ENCODE assay signal across 9 mouse cellular contexts in genomic region chr7:84152374-84152773, GRCm38 (mm10). TPM values are rescaled to one million over a fixed set of nuclear protein-coding genes. Genes with fewer than 3 reads are reported as not detected.
DNase-seq lines count a peak whose midpoint lies in the region; ATAC-seq lines count a peak whose summit lies in the region.
"Had no signal": no experiment of that assay in that cellular context is flagged by ENCODE, and none has a peak within 500 bp of the region (broad histone marks: within the 10 kb centered on the region; RNA-seq: fewer than 3 reads in every experiment).

No protein-coding gene starts in this region.

- 52% methylated on average over 6 of the region's 6 CpGs for WGBS in heart, embryonic 13.5 days
- WGBS in hindbrain, embryonic 10.5 days: 64% methylated on average over 6 of the region's 6 CpGs
- WGBS in midbrain, embryonic 11.5 days: 58% methylated on average over 6 of the region's 6 CpGs

- peaks cover 17% of the 10 kb centered on the region for H3K36me3 ChIP-seq in heart, embryonic 13.5 days
- peaks cover 15% of the 10 kb centered on the region for H3K36me3 ChIP-seq in hindbrain, embryonic 10.5 days
- 0 out of 2 replicates have a peak, but pooled peaks cover 3% of the 10 kb centered on the region for H3K36me3 ChIP-seq in midbrain, embryonic 11.5 days (ENCODE audit: control insufficient read depth, insufficient read depth, low read length)

- ATAC-seq in heart, embryonic 13.5 days (ENCODE audit: extremely low read depth, insufficient number of reproducible peaks, low FRiP score, low TSS enrichment): no peak
- peak; percentile 33 for ATAC-seq in midbrain, embryonic 11.5 days (ENCODE audit: low FRiP score)

- H3K9me3 ChIP-seq in heart, embryonic 13.5 days: no peaks in the 10 kb centered on the region
- H3K9me3 ChIP-seq in hindbrain, embryonic 10.5 days: no peaks in the 10 kb centered on the region
- H3K9me3 ChIP-seq in midbrain, embryonic 11.5 days (ENCODE audit: control insufficient read depth, low read length): no peaks in the 10 kb centered on the region

- peak overlapping the region; percentile 96; the same call in 1 of the 2 replicates for H3K27ac ChIP-seq in heart, embryonic 13.5 days (replicated peaks)
- peak overlapping the region; percentile 98 for H3K27ac ChIP-seq in hindbrain, embryonic 10.5 days
- peak overlapping the region; percentile 83; the same call in 1 of the 2 replicates for H3K27ac ChIP-seq in midbrain, embryonic 11.5 days (ENCODE audit: low read depth, low read length)

- H3K9ac ChIP-seq in heart, embryonic 13.5 days: peak overlapping the region; percentile 98; the same call in 1 of the 2 replicates
- no peak overlapping the region for H3K9ac ChIP-seq in midbrain, embryonic 11.5 days (ENCODE audit: low read length)

- no peaks in the 10 kb centered on the region for H3K27me3 ChIP-seq in heart, embryonic 13.5 days (replicated peaks)
- no peaks in the 10 kb centered on the region for H3K27me3 ChIP-seq in hindbrain, embryonic 10.5 days (ENCODE audit: insufficient read depth, poor library complexity, severe bottlenecking)
- H3K27me3 ChIP-seq in midbrain, embryonic 11.5 days (ENCODE audit: control insufficient read depth, insufficient read depth, low read length): no peaks in the 10 kb centered on the region
- H3K27me3 ChIP-seq: Patski had no signal

- peak overlapping the region; percentile 95 for H3K4me3 ChIP-seq in heart, embryonic 13.5 days
- H3K4me3 ChIP-seq in hindbrain, embryonic 10.5 days: peak overlapping the region; percentile 90
- H3K4me3 ChIP-seq in midbrain, embryonic 11.5 days (ENCODE audit: low read depth, low read length): peak overlapping the region; percentile 77

- peaks cover 34% of the 10 kb centered on the region for H3K4me1 ChIP-seq in heart, embryonic 13.5 days
- peaks cover 42% of the 10 kb centered on the region for H3K4me1 ChIP-seq in hindbrain, embryonic 10.5 days (replicated peaks)
- peaks cover 13% of the 10 kb centered on the region for H3K4me1 ChIP-seq in midbrain, embryonic 11.5 days (ENCODE audit: control insufficient read depth, insufficient read depth, low read length)

- no peak for DNase-seq in heart, postnatal 25 days (ENCODE audit: low spot score)
- DNase-seq in ZHBTc4 (ENCODE audit: low read depth, low spot score): peak; percentile 13
- DNase-seq in hindbrain, embryonic 10.5 days (ENCODE audit: low spot score): no peak
- peak; percentile 87 for DNase-seq in midbrain, embryonic 11.5 days (ENCODE audit: low spot score, missing footprints)
- DNase-seq in layer of hippocampus, adult 18-20 months (ENCODE audit: low spot score in 2 of 2): no peak
- no peak for DNase-seq in left cerebral cortex, postnatal 4 days
- no peak for DNase-seq in layer of hippocampus, adult 9-11 months

- intact Hi-C loops in heart, postnatal 25 days (cut with DNase I): loop anchor here (5.0 kb wide), 1 partner anchor 65 kb away; the partner anchor contains the start of gene Cemip
- intact Hi-C loops in left cerebral cortex, postnatal 4 days (cut with DNase I): no loop called here

- peak overlapping the region; percentile 73 for H3K4me2 ChIP-seq in heart, embryonic 13.5 days
- peak overlapping the region; percentile 90 for H3K4me2 ChIP-seq in midbrain, embryonic 11.5 days

RNA-seq across cellular contexts. Expression of gene Abhd17c, which starts 0.7 kb away (rescaled TPM):
- polyA plus RNA-seq in heart, embryonic 13.5 days (2015; fragmentation: Nextera tagmentation; extraction: Ambion mirVana): 20.4 and 31.4 TPM in 2 replicates
- total RNA-seq in heart, postnatal 25 days (2021): 10 to 100 TPM; 32.1 to 32.4 TPM
- polyA plus RNA-seq in hindbrain, embryonic 10.5 days (2016; fragmentation: Nextera tagmentation; extraction: Ambion mirVana): 26.7 and 32.2 TPM in 2 replicates
- 47.9 and 57.2 TPM in 2 replicates for polyA plus RNA-seq in midbrain, embryonic 11.5 days (2014; fragmentation: Nextera tagmentation; extraction: Ambion mirVana)
- total RNA-seq in layer of hippocampus, adult 18-20 months (2021): 10 to 100 TPM; 56.1 to 56.3 TPM
- total RNA-seq in left cerebral cortex, postnatal 4 days (2021): 100 to 1,000 TPM; 108 to 112 TPM

Comparison
In these comparisons a context has a peak if more than half of its experiments do, and no peak if none do; other contexts are left out.
1. DNase-seq: peak in ZHBTc4 (single experiment) and midbrain, embryonic 11.5 days (single experiment); none in heart, postnatal 25 days (single experiment), hindbrain, embryonic 10.5 days (single experiment), layer of hippocampus, adult 18-20 months (0 of 2), left cerebral cortex, postnatal 4 days (single experiment) and layer of hippocampus, adult 9-11 months (single experiment).
2. Peak in every context shown above with its lines, with median percentiles within 50 percentile points of each other: H3K27ac ChIP-seq and H3K4me3 ChIP-seq.